Mouse (Mus musculus) limb, embryonic 14.5 days (tissue): ENCODE data around the gene Fat3. TPM values are rescaled to one million over a fixed set of nuclear protein-coding genes. Genes with fewer than 3 reads are reported as not detected.

Experiments used
- ATAC-seq: fragments of 200-750 bp; cut with Nextera tagmentation; 2 replicates; pipeline ENCODE4 v1.8.0; 2017; ENCODE audit warnings: low read depth, moderate number of reproducible peaks, moderate TSS enrichment; ENCODE audit not compliant: low FRiP score
- DNase-seq: peaks from one replicate; pipeline ENCODE4 v3.0.0-alpha.2; 2015; ENCODE audit warnings: low spot score
- H3K27ac ChIP-seq: fragments of 300-500 bp; sonication (generic); replicated peaks from 2 replicates; pipeline ENCODE4 v1.5.1; 2014; ENCODE audit warnings: low read depth, mild to moderate bottlenecking, low read length, moderate library complexity, mixed read lengths
- H3K27me3 ChIP-seq: fragments of 300-500 bp; sonication (generic); 2 replicates; pipeline ENCODE4 v1.6.1; 2014; ENCODE audit warnings: low read length, mixed read lengths; ENCODE audit not compliant: control insufficient read depth, insufficient read depth
- H3K36me3 ChIP-seq: fragments of 300-500 bp; sonication (generic); 2 replicates; pipeline ENCODE4 v1.6.1; 2014; ENCODE audit warnings: mild to moderate bottlenecking, low read length, moderate library complexity, mixed read lengths; ENCODE audit not compliant: control insufficient read depth, insufficient read depth
- H3K4me1 ChIP-seq: fragments of 300-500 bp; sonication (generic); 2 replicates; pipeline ENCODE4 v1.6.1; 2014; ENCODE audit warnings: antibody characterized with exemption, low read length, mixed read lengths; ENCODE audit not compliant: control insufficient read depth, insufficient read depth
- H3K4me2 ChIP-seq: fragments of 300-500 bp; sonication (generic); replicated peaks from 2 replicates; pipeline ENCODE4 v1.6.1; 2014; ENCODE audit warnings: low read depth, mild to moderate bottlenecking, low read length, moderate library complexity; ENCODE audit not compliant: severe bottlenecking
- H3K4me3 ChIP-seq: fragments of 300-500 bp; sonication (generic); replicated peaks from 2 replicates; pipeline ENCODE4 v1.5.1; 2014; ENCODE audit warnings: low read length
- H3K9ac ChIP-seq: fragments of 300-500 bp; sonication (generic); 2 replicates; pipeline ENCODE4 v1.6.1; 2014; ENCODE audit warnings: mild to moderate bottlenecking, low read depth, low read length, moderate library complexity; ENCODE audit not compliant: severe bottlenecking
- H3K9me3 ChIP-seq: fragments of 300-500 bp; sonication (generic); 2 replicates; pipeline ENCODE4 v1.6.1; 2016; ENCODE audit warnings: low read length; ENCODE audit not compliant: control insufficient read depth
- POLR2A ChIP-seq: fragments of 200-500 bp; IDR thresholded peaks from 2 replicates; pipeline ENCODE4 v1.8.0; 2012; ENCODE audit warnings: inconsistent platforms, mild to moderate bottlenecking, moderate library complexity, borderline replicate concordance; ENCODE audit not compliant: insufficient read depth, insufficient read length; ENCODE audit errors: extremely low read depth
- WGBS: fragments of 180-500 bp; shearing (Covaris S2); extraction: QIAGEN DNeasy Blood & Tissue Kit; methylation state at CpG from one replicate; pipeline ENCODE4 v1.1.7; 2014; 5-methylcytosine and 5-hydroxymethylcytosine counted together
- polyA plus RNA-seq, 2 experiments: library from polyadenylated mRNA; depleted of rRNA in 1 of 2; stranded (reverse) in 1 of 2; unstranded in 1 of 2; fragments of >200 nt; fragmentation: Nextera tagmentation in 1 of 2; extraction: Ambion mirVana in 1 of 2; gene quantifications; 2 replicates each; pipeline versions ENCODE4 v1.2.1 to v1.2.3; 2012 to 2014

Gene Fat3
- polyA plus RNA-seq, 2 experiments: 5.4 to 9.2 TPM

GRCm38 (mm10) chr9:16387527-16387926, 113.6 kb downstream of the Fat3 start:
- no peaks in the 10 kb centered on the region for H3K4me1 ChIP-seq
- H3K27me3 ChIP-seq: no peaks in the 10 kb centered on the region
- H3K4me3 ChIP-seq: no peak overlapping the region
- no peak for TF ChIP-seq POLR2A
- H3K4me2 ChIP-seq: no peak overlapping the region
- no peak overlapping the region for H3K27ac ChIP-seq
- DNase-seq (no peak), ATAC-seq (no peak)
- H3K9me3 ChIP-seq: no peaks in the 10 kb centered on the region
- H3K36me3 ChIP-seq: no peaks in the 10 kb centered on the region
- H3K9ac ChIP-seq: no peak overlapping the region

GRCm38 (mm10) chr9:16363713-16364112, 137.4 kb downstream of the Fat3 start:
- no peak overlapping the region for H3K4me3 ChIP-seq
- H3K4me1 ChIP-seq: no peaks in the 10 kb centered on the region

DNA sequence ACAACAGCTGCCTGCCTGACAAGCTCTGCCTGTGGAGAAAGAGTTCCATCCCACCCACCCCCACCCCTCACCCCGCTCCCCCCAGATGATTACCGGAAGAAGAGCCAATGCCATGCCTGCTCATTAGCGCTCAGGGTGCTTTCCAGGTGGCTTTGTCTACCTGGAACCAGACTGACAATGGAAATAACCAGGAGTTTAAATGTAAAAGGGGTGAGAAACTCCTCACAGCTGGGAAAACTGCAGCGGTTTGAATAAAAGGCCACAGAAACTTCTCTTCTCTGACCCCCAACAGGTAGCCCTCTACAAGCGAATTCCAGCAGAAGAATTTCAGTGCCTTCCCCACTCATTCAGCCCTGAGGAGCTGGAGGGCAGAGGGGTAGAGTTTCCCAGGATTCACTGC, 139.3 kb downstream of the Fat3 start:
- WGBS: 11% methylated on average over 5 of the region's 5 CpGs
- Histone ChIP-seq H3K27ac (no peak overlapping the region), H3K9me3 (no peaks in the 10 kb centered on the region), H3K27me3 (no peaks in the 10 kb centered on the region), H3K4me2 (no peak overlapping the region), H3K4me1 (no peaks in the 10 kb centered on the region), H3K4me3 (no peak overlapping the region), H3K36me3 (no peaks in the 10 kb centered on the region), H3K9ac (no peak overlapping the region)
- DNase-seq (no peak), ATAC-seq (no peak)
- no peak for TF ChIP-seq POLR2A

More at GRCm38 (mm10) chr9:16363713-16364112, 137.4 kb downstream of the Fat3 start:
- TF ChIP-seq POLR2A: no peak
- Histone ChIP-seq H3K27me3 (no peaks in the 10 kb centered on the region), H3K36me3 (no peaks in the 10 kb centered on the region), H3K27ac (no peak overlapping the region), H3K9ac (no peak overlapping the region), H3K9me3 (no peaks in the 10 kb centered on the region), H3K4me2 (no peak overlapping the region)
- WGBS: 89% methylated on average over 3 of the region's 3 CpGs
- DNase-seq (no peak), ATAC-seq (no peak)

- no peak overlapping the region for H3K4me3 ChIP-seq
- TF ChIP-seq POLR2A: no peak
- no peak overlapping the region for H3K9ac ChIP-seq
- H3K4me2 ChIP-seq: no peak overlapping the region
- no peaks in the 10 kb centered on the region for H3K36me3 ChIP-seq
- ATAC-seq (no peak), DNase-seq (no peak)
- no peak overlapping the region for H3K27ac ChIP-seq
- no peaks in the 10 kb centered on the region for H3K9me3 ChIP-seq
- no peaks in the 10 kb centered on the region for H3K4me1 ChIP-seq
- no peaks in the 10 kb centered on the region for H3K27me3 ChIP-seq
- WGBS: 81% methylated on average over 4 of the region's 4 CpGs
These were observed 144.4 kb downstream of the Fat3 start for GRCm38 (mm10) chr9:16356636-16357035.

- Histone ChIP-seq H3K9me3 (no peaks in the 10 kb centered on the region), H3K9ac (no peak overlapping the region), H3K27ac (no peak overlapping the region), H3K27me3 (no peaks in the 10 kb centered on the region), H3K4me3 (no peak overlapping the region), H3K4me2 (no peak overlapping the region), H3K4me1 (no peaks in the 10 kb centered on the region), H3K36me3 (no peaks in the 10 kb centered on the region)
- no peak for TF ChIP-seq POLR2A
- DNase-seq (no peak), ATAC-seq (no peak)
- 15% methylated on average over 1 of the region's 1 CpGs for WGBS
These were observed 146.2 kb downstream of the Fat3 start for GRCm38 (mm10) chr9:16354906-16355305.
